Mouse (Mus musculus) central nervous system, embryonic 11.5 days (tissue): ENCODE results near the gene Cox6a1. TPM values are rescaled to one million over a fixed set of nuclear protein-coding genes. Genes with fewer than 3 reads are reported as not detected.

Experiments used
- polyA plus RNA-seq: library from polyadenylated mRNA; depleted of rRNA; stranded (reverse); fragments of >200 nt; gene quantifications from 2 replicates; pipeline ENCODE4 v1.2.3, GENCODE M21; 2012; rRNA removed

The Cox6a1 gene
- polyA plus RNA-seq: 811 and 1,449 TPM in 2 replicates

DNA sequence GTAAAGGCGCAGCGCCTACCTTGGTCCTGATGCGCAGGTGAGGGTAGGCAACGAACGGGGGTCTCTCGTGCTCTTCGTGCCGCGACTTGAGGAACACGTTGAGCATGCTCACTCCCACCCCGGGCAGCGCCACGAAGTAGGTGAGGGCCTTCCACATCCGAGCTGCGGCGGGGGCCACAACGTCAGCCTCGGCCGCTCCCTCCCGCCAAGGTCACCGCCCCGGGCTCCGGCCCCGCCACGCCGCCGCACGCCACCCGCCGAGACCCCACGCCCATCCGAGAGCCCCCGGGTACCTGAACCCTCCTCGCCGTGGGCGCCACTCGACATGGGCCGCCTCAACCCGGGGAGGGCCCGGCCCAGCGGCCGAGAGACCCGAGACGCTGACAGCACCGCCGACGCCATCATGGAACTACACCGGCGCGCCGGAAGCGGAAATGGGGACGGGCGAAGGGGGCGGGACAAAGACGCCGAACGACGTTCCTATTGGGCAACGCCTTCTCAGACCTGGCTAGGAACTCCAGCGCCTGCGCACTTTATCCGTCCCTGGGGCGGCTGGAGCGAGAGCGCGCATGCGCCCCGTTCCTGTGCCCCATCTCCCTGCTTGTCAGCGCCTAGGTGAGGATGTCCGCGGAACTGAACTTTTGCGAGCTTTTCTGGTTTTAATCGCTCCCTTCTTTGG lies at the start of gene Cox6a1:
Gene Cox6a1, minus strand, starts transcription at position 436 of the 679 bp plus-strand sequence.

DNA sequence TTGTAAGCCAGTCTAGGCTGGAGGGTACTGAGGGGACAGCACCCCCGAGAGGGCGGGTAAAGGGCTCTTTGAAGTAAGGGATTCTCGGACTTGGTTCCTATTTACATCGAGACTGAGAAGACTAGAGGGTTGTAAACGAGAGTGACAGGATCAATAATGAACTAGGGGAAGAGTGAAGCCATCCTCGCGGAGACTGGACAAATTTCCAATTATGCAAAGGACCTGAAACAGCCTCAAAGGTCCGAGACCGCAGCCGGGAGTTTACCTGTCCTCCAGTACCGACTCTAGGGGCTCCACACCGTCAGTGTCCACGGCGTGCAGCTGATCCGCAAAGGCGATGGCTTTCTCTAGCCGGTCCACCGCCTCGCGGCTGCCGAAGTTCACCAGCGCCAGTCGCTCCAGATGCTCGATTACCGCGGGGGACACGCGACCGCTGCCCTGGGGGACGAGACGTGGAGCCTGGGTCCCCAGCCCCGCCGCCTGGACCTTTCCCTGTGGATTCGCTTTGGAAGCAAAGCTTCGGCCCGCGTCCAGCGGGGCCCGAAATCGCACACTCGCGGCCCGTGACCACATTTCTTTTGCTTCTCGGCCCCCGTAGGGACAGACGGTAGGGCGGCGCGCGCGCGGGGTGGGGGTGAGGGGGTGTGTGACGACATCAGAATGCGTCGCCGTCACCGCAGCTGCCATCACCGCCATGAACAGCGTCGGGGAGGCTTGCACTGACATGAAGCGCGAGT lies 8.0 kb downstream of the Cox6a1 start, which contains the start of the genes Gatc and Triap1:
Gene Gatc, minus strand, starts transcription at position 602 of the 737 bp plus-strand sequence.
Gene Triap1, plus strand, starts transcription at position 649 of the 737 bp plus-strand sequence.

DNA sequence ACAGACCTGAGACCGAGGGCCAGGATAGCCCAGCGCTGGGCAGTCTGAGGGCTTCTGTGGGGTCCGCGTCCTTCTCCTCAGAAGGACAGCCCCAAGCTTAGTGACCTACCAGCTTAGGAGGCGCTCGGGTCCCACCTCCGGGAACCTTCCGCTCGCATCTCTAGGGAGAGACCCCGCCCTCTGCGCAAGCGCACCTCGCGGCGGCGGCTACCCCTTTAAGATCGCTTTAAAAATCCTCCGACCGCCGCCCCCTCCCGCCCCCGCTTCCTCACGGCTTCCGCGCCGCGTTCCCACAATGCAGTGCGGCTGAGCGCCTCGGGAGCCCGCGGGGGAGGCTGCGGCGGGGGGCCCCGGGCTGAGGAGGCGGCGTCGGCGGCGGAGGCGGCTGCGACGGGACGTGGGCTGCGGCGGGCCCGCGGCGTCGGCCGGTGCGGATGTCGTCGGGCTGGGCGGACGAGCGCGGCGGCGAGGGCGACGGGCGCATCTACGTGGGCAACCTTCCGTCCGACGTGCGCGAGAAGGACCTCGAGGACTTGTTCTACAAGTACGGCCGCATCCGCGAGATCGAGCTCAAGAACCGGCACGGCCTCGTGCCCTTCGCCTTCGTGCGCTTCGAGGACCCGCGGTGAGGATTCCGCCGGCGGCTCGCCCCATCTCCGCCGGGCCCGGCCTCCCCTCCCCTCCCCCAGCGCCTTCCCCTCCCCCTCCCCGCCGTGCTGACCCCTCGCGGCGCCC lies 21.7 kb downstream of the Cox6a1 start, which contains the start of gene Srsf9:
Gene Srsf9, plus strand, starts transcription at position 303 of the 735 bp plus-strand sequence.

DNA sequence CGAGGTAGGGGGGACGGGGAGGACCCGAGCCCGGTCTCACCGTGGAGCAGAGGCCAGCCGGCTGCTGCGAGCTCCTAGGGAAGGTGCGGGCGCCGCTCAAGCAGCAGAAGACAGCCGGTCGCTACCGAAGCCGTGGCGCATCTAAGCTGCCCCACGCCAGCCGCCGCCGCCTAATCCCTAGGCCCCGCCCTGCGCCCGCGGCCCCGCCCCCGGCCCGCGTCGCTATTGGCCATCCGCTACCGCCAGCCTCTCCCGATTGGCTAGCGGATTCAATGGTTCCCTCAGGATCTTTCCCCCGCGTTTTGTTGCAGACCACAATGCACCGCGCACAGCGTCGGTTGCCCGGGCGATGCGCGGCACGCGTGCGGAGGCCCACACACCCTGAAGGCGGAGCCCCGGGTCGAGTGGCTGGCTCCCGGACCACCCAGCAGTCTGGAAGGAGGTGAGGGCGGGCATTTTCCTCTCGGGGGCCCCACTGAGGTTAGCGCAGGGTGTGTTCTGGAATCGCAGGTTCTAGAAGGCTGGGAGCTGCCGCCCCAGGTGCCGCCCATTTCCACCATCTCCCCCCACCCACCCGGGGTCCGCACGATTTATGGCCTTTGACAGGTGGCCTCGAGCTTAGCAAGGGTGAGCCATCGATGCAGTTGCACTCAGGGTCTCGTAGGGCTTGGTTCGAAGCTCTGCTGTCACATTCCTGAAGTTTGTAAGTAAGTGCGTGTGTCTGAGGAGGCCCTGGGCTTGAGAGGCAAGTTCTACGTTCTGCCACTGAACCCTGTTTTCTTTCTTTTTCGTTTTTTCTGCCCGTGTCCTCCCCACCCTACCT lies 47.8 kb downstream of the Cox6a1 start, which contains the start of gene Dynll1:
Gene Dynll1, minus strand, starts transcription at position 208 of the 823 bp plus-strand sequence.

Other genes with a start within 250 kb of the Cox6a1 start
- 35.8 and 47.9 TPM in 2 replicates for gene Acads, start 229.6 kb downstream of the Cox6a1 start, polyA plus RNA-seq
- 57.8 and 68.3 TPM in 2 replicates for gene Unc119b, start 214.0 kb downstream of the Cox6a1 start, polyA plus RNA-seq
- 140 and 222 TPM in 2 replicates for gene Mlec, start 190.8 kb downstream of the Cox6a1 start, polyA plus RNA-seq
- 10.5 and 12.7 TPM in 2 replicates for gene Cabp1, start 154.6 kb downstream of the Cox6a1 start, polyA plus RNA-seq
- 50.2 and 81.4 TPM in 2 replicates for gene Pop5, start 113.1 kb downstream of the Cox6a1 start, polyA plus RNA-seq
- gene Rnf10, start 76.1 kb downstream of the Cox6a1 start, polyA plus RNA-seq: 162 and 230 TPM in 2 replicates
- gene Coq5, start 69.3 kb downstream of the Cox6a1 start, polyA plus RNA-seq: 21.4 and 25.2 TPM in 2 replicates
- 765 and 1,078 TPM in 2 replicates for gene Dynll1, start 48.0 kb downstream of the Cox6a1 start, polyA plus RNA-seq
- 179 and 226 TPM in 2 replicates for gene Srsf9, start 21.8 kb downstream of the Cox6a1 start, polyA plus RNA-seq
- 21.5 and 27.9 TPM in 2 replicates for gene Gatc, start 7.8 kb downstream of the Cox6a1 start, polyA plus RNA-seq
- gene Triap1, start 7.8 kb downstream of the Cox6a1 start, polyA plus RNA-seq: 31.4 and 31.6 TPM in 2 replicates
- 280 and 494 TPM in 2 replicates for gene Msi1, start 80.6 kb upstream of the Cox6a1 start, polyA plus RNA-seq
- gene Pla2g1b, start 117.3 kb upstream of the Cox6a1 start, polyA plus RNA-seq: not detected in 2 replicates
- 41.7 and 58.3 TPM in 2 replicates for gene Sirt4, start 135.7 kb upstream of the Cox6a1 start, polyA plus RNA-seq
- 35.1 and 46.8 TPM in 2 replicates for gene Pxn, start 157.7 kb upstream of the Cox6a1 start, polyA plus RNA-seq
- gene Rplp0, start 210.5 kb upstream of the Cox6a1 start, polyA plus RNA-seq: 2,245 and 2,728 TPM in 2 replicates
- 49.0 and 56.7 TPM in 2 replicates for gene Gcn1l1, start 216.3 kb upstream of the Cox6a1 start, polyA plus RNA-seq